Mouse (Mus musculus) liver, embryonic 14.5 days (tissue): ENCODE measurements around the gene Syngr4. TPM values are rescaled to one million over a fixed set of nuclear protein-coding genes. Genes with fewer than 3 reads are reported as not detected.

Source experiments
- ATAC-seq: fragments of 200-750 bp; cut with Nextera tagmentation; 2 replicates; pipeline ENCODE4 v1.8.0; 2017; ENCODE audit warnings: moderate number of reproducible peaks, mild to moderate bottlenecking, moderate library complexity; ENCODE audit not compliant: insufficient read depth
- DNase-seq, 3 experiments: peaks; one replicate each; pipeline ENCODE4 v3.0.0-alpha.2; 2012 to 2013; ENCODE audit warnings: low read depth in 3 of 3, low spot score in 3 of 3
- H3K27ac ChIP-seq: fragments of 300-500 bp; sonication (generic); 2 replicates; pipeline ENCODE4 v1.5.1; 2014; ENCODE audit warnings: moderate library complexity, mild to moderate bottlenecking, control low read depth, inconsistent platforms
- H3K27me3 ChIP-seq: fragments of 300-500 bp; sonication (generic); 2 replicates; pipeline ENCODE4 v1.6.1; 2014; ENCODE audit warnings: mild to moderate bottlenecking, low read length, moderate library complexity; ENCODE audit not compliant: control insufficient read depth, insufficient read depth
- H3K36me3 ChIP-seq: fragments of 300-500 bp; sonication (generic); replicated peaks from 2 replicates; pipeline ENCODE4 v1.6.1; 2014; ENCODE audit warnings: low read depth; ENCODE audit not compliant: control insufficient read depth, insufficient read depth
- H3K4me1 ChIP-seq, 2 experiments: fragments of 200-500 bp in 1 of 2; fragments of 300-500 bp in 1 of 2; sonication (generic) in 1 of 2; replicated peaks; 2 replicates each; pipeline ENCODE4 v1.6.1; 2012 to 2014; ENCODE audit warnings: antibody characterized with exemption in 1 of 2, inconsistent platforms in 1 of 2, low read length in 1 of 2; ENCODE audit not compliant: control insufficient read depth in 2 of 2, insufficient read depth in 2 of 2
- H3K4me2 ChIP-seq: fragments of 300-500 bp; sonication (generic); 2 replicates; pipeline ENCODE4 v1.6.1; 2014; ENCODE audit warnings: low read depth, mild to moderate bottlenecking, control low read depth, moderate library complexity
- H3K4me3 ChIP-seq, 2 experiments: fragments of 200-500 bp in 1 of 2; fragments of 300-500 bp in 1 of 2; sonication (generic) in 1 of 2; 2 replicates each; pipeline ENCODE4 v1.5.1; 2012 to 2014; ENCODE audit warnings: low read depth in 2 of 2, low read length in 2 of 2, mild to moderate bottlenecking in 2 of 2, control low read depth in 1 of 2, inconsistent platforms in 1 of 2, moderate library complexity in 1 of 2; ENCODE audit not compliant: insufficient read depth in 1 of 2
- H3K9ac ChIP-seq: fragments of 300-500 bp; sonication (generic); replicated peaks from 2 replicates; pipeline ENCODE4 v1.6.1; 2014; ENCODE audit warnings: mild to moderate bottlenecking, control low read depth, moderate library complexity
- H3K9me3 ChIP-seq: fragments of 300-500 bp; sonication (generic); 2 replicates; pipeline ENCODE4 v1.6.1; 2016; ENCODE audit warnings: low read length, mixed read lengths; ENCODE audit not compliant: control insufficient read depth
- CTCF ChIP-seq: IDR thresholded peaks from 2 replicates; pipeline ENCODE4 v1.5.1; 2016; ENCODE audit warnings: antibody characterized with exemption, low read depth, control low read depth
- EP300 ChIP-seq: IDR thresholded peaks from 2 replicates; pipeline ENCODE4 v1.6.1; 2016; ENCODE audit warnings: antibody characterized with exemption, low read depth
- WGBS: fragments of 180-500 bp; shearing (Covaris S2); extraction: QIAGEN DNeasy Blood & Tissue Kit; methylation state at CpG from one replicate; pipeline ENCODE4 v1.1.7; 2014; ENCODE audit not compliant: insufficient replicate concordance; 5-methylcytosine and 5-hydroxymethylcytosine counted together
- polyA plus RNA-seq, 2 experiments: library from polyadenylated mRNA; depleted of rRNA in 1 of 2; stranded (reverse) in 1 of 2; unstranded in 1 of 2; fragments of >200 nt; fragmentation: Nextera tagmentation in 1 of 2; extraction: Ambion mirVana in 1 of 2; gene quantifications; 2 replicates each; pipeline versions ENCODE4 v1.2.1 to v1.2.3; 2012 to 2014

Gene Syngr4
- polyA plus RNA-seq, 2 experiments, result 0.86 to 1.3 TPM

GRCm38 (mm10) chr7:45848447-45849027, 48.0 kb downstream of the Syngr4 start:
- TF ChIP-seq CTCF (no peak), EP300 (no peak)
- WGBS, result 32% methylated on average over 6 of the region's 6 CpGs

GRCm38 (mm10) chr7:45842950-45843744, 53.4 kb downstream of the Syngr4 start:
- Histone ChIP-seq H3K4me2 (no peak overlapping the region), H3K4me3 (no peak overlapping the region), H3K27me3 (peaks cover 6% of the 10 kb centered on the region; the same call in 1 of the 2 replicates), H3K36me3 (no peaks in the 10 kb centered on the region), H3K27ac (no peak overlapping the region), H3K9ac (no peak overlapping the region), H3K9me3 (no peaks in the 10 kb centered on the region), H3K4me1 (no peaks in the 10 kb centered on the region)
- 62% methylated on average over 10 of the region's 10 CpGs for WGBS
- no peak for TF ChIP-seq EP300
- TF ChIP-seq CTCF, result no peak
- DNase-seq, result no peak
- ATAC-seq, result no peak

More at GRCm38 (mm10) chr7:45848447-45849027, 48.0 kb downstream of the Syngr4 start:
- Histone ChIP-seq H3K9ac (no peak overlapping the region), H3K27ac (no peak overlapping the region), H3K9me3 (no peaks in the 10 kb centered on the region), H3K4me2 (no peak overlapping the region), H3K4me1 (no peaks in the 10 kb centered on the region), H3K4me3 (no peak overlapping the region), H3K27me3 (peaks cover 6% of the 10 kb centered on the region; the same call in 1 of the 2 replicates), H3K36me3 (no peaks in the 10 kb centered on the region)
- ATAC-seq (no peak), DNase-seq (no peak)

Other genes starting within 250 kb of the Syngr4 start
- gene Fut2, start 230.3 kb downstream of the Syngr4 start, polyA plus RNA-seq (2012; rRNA removed), result 0.17 TPM in 1 of 2 replicates, not detected in the other
- gene Fut2, start 230.3 kb downstream of the Syngr4 start, polyA plus RNA-seq (2014; fragmentation: Nextera tagmentation; extraction: Ambion mirVana), result not detected in 2 replicates
- gene Ntn5, start 212.7 kb downstream of the Syngr4 start, polyA plus RNA-seq (2012; rRNA removed), result 0.04 TPM in 1 of 2 replicates, not detected in the other
- not detected in 2 replicates for gene Ntn5, start 212.7 kb downstream of the Syngr4 start, polyA plus RNA-seq (2014; fragmentation: Nextera tagmentation; extraction: Ambion mirVana)
- 0.02 and 0.03 TPM in 2 replicates for gene Sec1, start 202.3 kb downstream of the Syngr4 start, polyA plus RNA-seq (2012; rRNA removed)
- not detected in 2 replicates for gene Sec1, start 202.3 kb downstream of the Syngr4 start, polyA plus RNA-seq (2014; fragmentation: Nextera tagmentation; extraction: Ambion mirVana)
- 0.23 and 0.58 TPM in 2 replicates for gene Car11, start 196.9 kb downstream of the Syngr4 start, polyA plus RNA-seq (2012; rRNA removed)
- gene Car11, start 196.9 kb downstream of the Syngr4 start, polyA plus RNA-seq (2014; fragmentation: Nextera tagmentation; extraction: Ambion mirVana), result 0.42 and 0.44 TPM in 2 replicates
- gene Dbp, start 191.6 kb downstream of the Syngr4 start, polyA plus RNA-seq (2012; rRNA removed), result 0.69 and 0.80 TPM in 2 replicates
- gene Dbp, start 191.6 kb downstream of the Syngr4 start, polyA plus RNA-seq (2014; fragmentation: Nextera tagmentation; extraction: Ambion mirVana), result 0.51 and 0.54 TPM in 2 replicates
- 499 and 605 TPM in 2 replicates for gene Rpl18, start 181.3 kb downstream of the Syngr4 start, polyA plus RNA-seq (2012; rRNA removed)
- 832 and 846 TPM in 2 replicates for gene Rpl18, start 181.3 kb downstream of the Syngr4 start, polyA plus RNA-seq (2014; fragmentation: Nextera tagmentation; extraction: Ambion mirVana)
- 7.6 and 9.1 TPM in 2 replicates for gene Sphk2, start 178.7 kb downstream of the Syngr4 start, polyA plus RNA-seq (2012; rRNA removed)
- 5.8 and 9.0 TPM in 2 replicates for gene Sphk2, start 178.7 kb downstream of the Syngr4 start, polyA plus RNA-seq (2014; fragmentation: Nextera tagmentation; extraction: Ambion mirVana)
- gene Fam83e, start 175.5 kb downstream of the Syngr4 start, polyA plus RNA-seq (2012; rRNA removed), result 0.31 and 0.32 TPM in 2 replicates
- gene Fam83e, start 175.5 kb downstream of the Syngr4 start, polyA plus RNA-seq (2014; fragmentation: Nextera tagmentation; extraction: Ambion mirVana), result 0.14 and 0.32 TPM in 2 replicates
- gene Spaca4, start 170.9 kb downstream of the Syngr4 start, polyA plus RNA-seq (2012; rRNA removed), result not detected in 2 replicates
- gene Spaca4, start 170.9 kb downstream of the Syngr4 start, polyA plus RNA-seq (2014; fragmentation: Nextera tagmentation; extraction: Ambion mirVana), result not detected in 2 replicates
- gene Lmtk3, start 113.0 kb downstream of the Syngr4 start, polyA plus RNA-seq (2012; rRNA removed), result 0.18 and 0.48 TPM in 2 replicates
- gene Lmtk3, start 113.0 kb downstream of the Syngr4 start, polyA plus RNA-seq (2014; fragmentation: Nextera tagmentation; extraction: Ambion mirVana), result not detected in 2 replicates
- gene Sult2b1, start 112.0 kb downstream of the Syngr4 start, polyA plus RNA-seq (2012; rRNA removed), result 0.06 and 0.35 TPM in 2 replicates
- 0.15 and 0.43 TPM in 2 replicates for gene Sult2b1, start 112.0 kb downstream of the Syngr4 start, polyA plus RNA-seq (2014; fragmentation: Nextera tagmentation; extraction: Ambion mirVana)
- 14.5 and 19.4 TPM in 2 replicates for gene Cyth2, start 82.1 kb downstream of the Syngr4 start, polyA plus RNA-seq (2012; rRNA removed)
- 23.0 and 26.5 TPM in 2 replicates for gene Cyth2, start 82.1 kb downstream of the Syngr4 start, polyA plus RNA-seq (2014; fragmentation: Nextera tagmentation; extraction: Ambion mirVana)
- gene Kcnj14, start 71.9 kb downstream of the Syngr4 start, polyA plus RNA-seq (2012; rRNA removed), result 0.06 and 0.11 TPM in 2 replicates
- 0.06 and 0.19 TPM in 2 replicates for gene Kcnj14, start 71.9 kb downstream of the Syngr4 start, polyA plus RNA-seq (2014; fragmentation: Nextera tagmentation; extraction: Ambion mirVana)
- 11.2 and 12.8 TPM in 2 replicates for gene Grwd1, start 65.8 kb downstream of the Syngr4 start, polyA plus RNA-seq (2012; rRNA removed)
- gene Grwd1, start 65.8 kb downstream of the Syngr4 start, polyA plus RNA-seq (2014; fragmentation: Nextera tagmentation; extraction: Ambion mirVana), result 23.0 and 23.7 TPM in 2 replicates
- 53.9 and 74.6 TPM in 2 replicates for gene Kdelr1, start 23.9 kb downstream of the Syngr4 start, polyA plus RNA-seq (2012; rRNA removed)
- 33.9 and 34.8 TPM in 2 replicates for gene Kdelr1, start 23.9 kb downstream of the Syngr4 start, polyA plus RNA-seq (2014; fragmentation: Nextera tagmentation; extraction: Ambion mirVana)
- gene Grin2d, start 18.3 kb downstream of the Syngr4 start, polyA plus RNA-seq (2012; rRNA removed), result 0.11 and 0.13 TPM in 2 replicates
- gene Grin2d, start 18.3 kb downstream of the Syngr4 start, polyA plus RNA-seq (2014; fragmentation: Nextera tagmentation; extraction: Ambion mirVana), result 0.01 TPM in 1 of 2 replicates, not detected in the other
- 8.6 and 10.2 TPM in 2 replicates for gene Tmem143, start 227 bp upstream of the Syngr4 start, polyA plus RNA-seq (2012; rRNA removed)
- gene Tmem143, start 227 bp upstream of the Syngr4 start, polyA plus RNA-seq (2014; fragmentation: Nextera tagmentation; extraction: Ambion mirVana), result 2.4 and 2.7 TPM in 2 replicates
- 29.0 and 39.6 TPM in 2 replicates for gene Emp3, start 24.7 kb upstream of the Syngr4 start, polyA plus RNA-seq (2012; rRNA removed)
- 54.9 and 61.8 TPM in 2 replicates for gene Emp3, start 24.7 kb upstream of the Syngr4 start, polyA plus RNA-seq (2014; fragmentation: Nextera tagmentation; extraction: Ambion mirVana)
- gene Ccdc114, start 27.4 kb upstream of the Syngr4 start, polyA plus RNA-seq (2012; rRNA removed), result 0.96 and 1.0 TPM in 2 replicates
- 0.82 and 1.2 TPM in 2 replicates for gene Ccdc114, start 27.4 kb upstream of the Syngr4 start, polyA plus RNA-seq (2014; fragmentation: Nextera tagmentation; extraction: Ambion mirVana)
- 12.0 and 12.4 TPM in 2 replicates for gene Abcc6, start 133.6 kb upstream of the Syngr4 start, polyA plus RNA-seq (2012; rRNA removed)
- gene Abcc6, start 133.6 kb upstream of the Syngr4 start, polyA plus RNA-seq (2014; fragmentation: Nextera tagmentation; extraction: Ambion mirVana), result 4.1 and 7.8 TPM in 2 replicates
- gene Nomo1, start 137.0 kb upstream of the Syngr4 start, polyA plus RNA-seq (2012; rRNA removed), result 13.6 and 17.0 TPM in 2 replicates
- gene Nomo1, start 137.0 kb upstream of the Syngr4 start, polyA plus RNA-seq (2014; fragmentation: Nextera tagmentation; extraction: Ambion mirVana), result 12.9 and 14.9 TPM in 2 replicates
- gene Kcnj11, start 204.1 kb upstream of the Syngr4 start, polyA plus RNA-seq (2012; rRNA removed), result 0.02 and 0.10 TPM in 2 replicates
- not detected in 2 replicates for gene Kcnj11, start 204.1 kb upstream of the Syngr4 start, polyA plus RNA-seq (2014; fragmentation: Nextera tagmentation; extraction: Ambion mirVana)